Mouse (Mus musculus): ENCODE data around the gene Adck1.
"Not testable (repeated sequence)": the region's sequence is repeated elsewhere in the genome, so short reads cannot be mapped to it uniquely, and the experiment has no call there.

GRCm38 (mm10) chr12:88341286-88341685 is 19.1 kb upstream of the Adck1 start:
- not testable (repeated sequence) for TF ChIP-seq CTCF (IDR thresholded peaks at IDR 0.05; ENCODE audit: control insufficient read depth, insufficient read depth, insufficient replicate concordance, low read depth, low read length); POLR2A (IDR thresholded peaks at IDR 0.05; ENCODE audit: control insufficient read depth, low read depth, low read length)
